Mouse (Mus musculus) neural tube, embryonic 12.5 days (tissue): Measurements from ENCODE around the gene Evx2. TPM values are rescaled to one million over a fixed set of nuclear protein-coding genes. Genes with fewer than 3 reads are reported as not detected.
A peak's percentile ranks its signal among the peaks of the same experiment; 100 is the strongest.

Source experiments
- ATAC-seq: fragments of 200-750 bp; cut with Nextera tagmentation; 2 replicates; pipeline ENCODE4 v1.8.0; 2017; ENCODE audit warnings: low read depth, mild to moderate bottlenecking, moderate TSS enrichment, moderate library complexity; ENCODE audit not compliant: low FRiP score
- H3K27ac ChIP-seq: fragments of 300-500 bp; sonication (generic); 2 replicates; pipeline ENCODE4 v1.5.1; 2016
- H3K27me3 ChIP-seq: fragments of 300-500 bp; sonication (generic); replicated peaks from 2 replicates; pipeline ENCODE4 v1.6.1; 2016; ENCODE audit warnings: mild to moderate bottlenecking
- H3K36me3 ChIP-seq: fragments of 300-500 bp; sonication (generic); 2 replicates; pipeline ENCODE4 v1.6.1; 2016; ENCODE audit warnings: mild to moderate bottlenecking
- H3K4me1 ChIP-seq: fragments of 300-500 bp; sonication (generic); 2 replicates; pipeline ENCODE4 v1.6.1; 2016
- H3K4me2 ChIP-seq: fragments of 300-500 bp; sonication (generic); replicated peaks from 2 replicates; pipeline ENCODE4 v1.6.1; 2016; ENCODE audit warnings: mild to moderate bottlenecking
- H3K4me3 ChIP-seq: fragments of 300-500 bp; sonication (generic); 2 replicates; pipeline ENCODE4 v1.5.1; 2016
- H3K9ac ChIP-seq: fragments of 300-500 bp; sonication (generic); 2 replicates; pipeline ENCODE4 v1.6.1; 2016; ENCODE audit warnings: mild to moderate bottlenecking
- H3K9me3 ChIP-seq: fragments of 300-500 bp; sonication (generic); 2 replicates; pipeline ENCODE4 v1.6.1; 2016; ENCODE audit warnings: mild to moderate bottlenecking
- WGBS: fragments of 180-500 bp; shearing (Covaris S2); methylation state at CpG from one replicate; pipeline ENCODE4 v1.1.7; 2016; 5-methylcytosine and 5-hydroxymethylcytosine counted together
- polyA plus RNA-seq: library from polyadenylated mRNA; unstranded; fragments of >200 nt; fragmentation: Nextera tagmentation; extraction: Ambion mirVana; gene quantifications from 2 replicates; pipeline ENCODE4 v1.2.1, GENCODE M21; 2016

The Evx2 gene
- polyA plus RNA-seq, 1 experiment from 2014 or later: 1.1 TPM

GRCm38 (mm10) chr2:74700546-74701112 lies 41.3 kb upstream of the Evx2 start:
- 3% methylated on average over 22 of the region's 22 CpGs for WGBS
- Histone ChIP-seq H3K9ac (peak overlapping the region; percentile 96), H3K4me2 (peak overlapping the region; percentile 75), H3K27ac (peak overlapping the region; percentile 57), H3K36me3 (no peaks in the 10 kb centered on the region), H3K4me3 (peak overlapping the region; percentile 54), H3K4me1 (peaks cover 41% of the 10 kb centered on the region), H3K27me3 (peaks cover 46% of the 10 kb centered on the region), H3K9me3 (no peaks in the 10 kb centered on the region)
- ATAC-seq: no peak

GRCm38 (mm10) chr2:74699664-74700545 lies 40.5 kb upstream of the Evx2 start:
- H3K4me2 ChIP-seq: peak overlapping the region; percentile 75
- H3K36me3 ChIP-seq: no peaks in the 10 kb centered on the region
- H3K4me1 ChIP-seq: peaks cover 41% of the 10 kb centered on the region
- H3K27me3 ChIP-seq: peaks cover 53% of the 10 kb centered on the region
- peak overlapping the region; percentile 96 for H3K9ac ChIP-seq
- ATAC-seq: no peak
- peak overlapping the region; percentile 54 for H3K4me3 ChIP-seq
- H3K9me3 ChIP-seq: no peaks in the 10 kb centered on the region
- H3K27ac ChIP-seq: peak overlapping the region; percentile 57
- 3% methylated on average over 23 of the region's 23 CpGs for WGBS

GRCm38 (mm10) chr2:74699053-74699430 lies 39.7 kb upstream of the Evx2 start:
- peak overlapping the region; percentile 54 for H3K4me3 ChIP-seq
- peaks cover 60% of the 10 kb centered on the region for H3K27me3 ChIP-seq
- H3K4me2 ChIP-seq: peak overlapping the region; percentile 75
- H3K9me3 ChIP-seq: no peaks in the 10 kb centered on the region
- peak overlapping the region; percentile 57; the same call in 1 of the 2 replicates for H3K27ac ChIP-seq
- H3K36me3 ChIP-seq: no peaks in the 10 kb centered on the region
- WGBS: under 1% methylated on average over 17 of the region's 17 CpGs
- H3K9ac ChIP-seq: peak overlapping the region; percentile 96
- ATAC-seq: no peak
- peaks cover 39% of the 10 kb centered on the region for H3K4me1 ChIP-seq

GRCm38 (mm10) chr2:74698201-74699052 lies 39.1 kb upstream of the Evx2 start:
- H3K4me2 ChIP-seq: peak overlapping the region; percentile 75
- under 1% methylated on average over 83 of the region's 86 CpGs for WGBS
- peak overlapping the region; percentile 96 for H3K9ac ChIP-seq
- peak overlapping the region; percentile 83; the same call in 1 of the 2 replicates for H3K27ac ChIP-seq
- H3K9me3 ChIP-seq: no peaks in the 10 kb centered on the region
- H3K4me1 ChIP-seq: peaks cover 33% of the 10 kb centered on the region
- H3K27me3 ChIP-seq: peaks cover 65% of the 10 kb centered on the region
- no peaks in the 10 kb centered on the region for H3K36me3 ChIP-seq
- peak overlapping the region; percentile 54 for H3K4me3 ChIP-seq
- ATAC-seq: 0 out of 2 replicates have a peak, but pooled peaks have one; percentile 25

- under 1% methylated on average over 43 of the region's 43 CpGs for WGBS
- Histone ChIP-seq H3K9me3 (no peaks in the 10 kb centered on the region), H3K27me3 (peaks cover 73% of the 10 kb centered on the region), H3K4me2 (peak within 1 kb of the TSS; percentile 75), H3K9ac (peak within 1 kb of the TSS; percentile 96), H3K4me1 (peaks cover 30% of the 10 kb centered on the region), H3K27ac (peak within 1 kb of the TSS; percentile 83), H3K36me3 (no peaks in the 10 kb centered on the region), H3K4me3 (peak within 1 kb of the TSS; percentile 54)
- peak; percentile 49 for ATAC-seq
Observed at GRCm38 (mm10) chr2:74697567-74698121, 38.3 kb upstream of the Evx2 start, which contains the start of gene Hoxd9. Gene Hoxd9 (plus strand): TSS chr2:74697727.

- Histone ChIP-seq H3K36me3 (no peaks in the 10 kb centered on the region), H3K4me2 (peak overlapping the region; percentile 75), H3K9ac (peak overlapping the region; percentile 96), H3K4me3 (peak overlapping the region; percentile 54), H3K4me1 (peaks cover 30% of the 10 kb centered on the region), H3K9me3 (no peaks in the 10 kb centered on the region), H3K27me3 (peaks cover 82% of the 10 kb centered on the region), H3K27ac (peak overlapping the region; percentile 83)
- no peak for ATAC-seq
- WGBS: 2% methylated on average over 34 of the region's 34 CpGs
Observed at GRCm38 (mm10) chr2:74696442-74697335, 37.3 kb upstream of the Evx2 start.

GRCm38 (mm10) chr2:74695813-74696430 lies 36.6 kb upstream of the Evx2 start:
- Histone ChIP-seq H3K4me3 (peak overlapping the region; percentile 54; the same call in 1 of the 2 replicates), H3K9ac (peak overlapping the region; percentile 96)

GRCm38 (mm10) chr2:74695383-74695782 lies 36.0 kb upstream of the Evx2 start:
- Histone ChIP-seq H3K4me3 (peak overlapping the region; percentile 11; the same call in 1 of the 2 replicates), H3K4me2 (peak overlapping the region; percentile 75), H3K27ac (no peak overlapping the region), H3K27me3 (peaks cover 81% of the 10 kb centered on the region), H3K36me3 (no peaks in the 10 kb centered on the region), H3K4me1 (peaks cover 23% of the 10 kb centered on the region), H3K9me3 (no peaks in the 10 kb centered on the region), H3K9ac (peak overlapping the region; percentile 18; the same call in 1 of the 2 replicates)
- ATAC-seq: no peak
- whole genome bisulfite sequencing: 15% methylated on average over 1 of the region's 1 CpGs

More at GRCm38 (mm10) chr2:74695813-74696430, 36.6 kb upstream of the Evx2 start:
- H3K4me2 ChIP-seq: peak overlapping the region; percentile 75
- H3K36me3 ChIP-seq: no peaks in the 10 kb centered on the region
- H3K27ac ChIP-seq: peak overlapping the region; percentile 83; the same call in 1 of the 2 replicates
- peaks cover 28% of the 10 kb centered on the region for H3K4me1 ChIP-seq
- H3K9me3 ChIP-seq: no peaks in the 10 kb centered on the region
- WGBS: 8% methylated on average over 7 of the region's 7 CpGs
- no peak for ATAC-seq
- H3K27me3 ChIP-seq: peaks cover 85% of the 10 kb centered on the region

- ATAC-seq: no peak
- Histone ChIP-seq H3K27ac (no peak overlapping the region), H3K9me3 (no peaks in the 10 kb centered on the region), H3K27me3 (peaks cover 79% of the 10 kb centered on the region), H3K4me1 (peaks cover 19% of the 10 kb centered on the region), H3K36me3 (no peaks in the 10 kb centered on the region), H3K9ac (peak overlapping the region; percentile 76), H3K4me2 (peak overlapping the region; percentile 75), H3K4me3 (peak overlapping the region; percentile 26)
- 1% methylated on average over 16 of the region's 16 CpGs for WGBS
Observed at GRCm38 (mm10) chr2:74694066-74694465, 34.7 kb upstream of the Evx2 start.

GRCm38 (mm10) chr2:74693432-74693827 lies 34.1 kb upstream of the Evx2 start:
- H3K9ac ChIP-seq: peak overlapping the region; percentile 76
- ATAC-seq: no peak

More at GRCm38 (mm10) chr2:74693432-74693827, 34.1 kb upstream of the Evx2 start:
- peak overlapping the region; percentile 42 for H3K4me3 ChIP-seq
- H3K27ac ChIP-seq: 0 out of 2 replicates have a peak overlapping the region, but pooled peaks have one; percentile 1
- H3K4me1 ChIP-seq: peaks cover 17% of the 10 kb centered on the region
- H3K9me3 ChIP-seq: no peaks in the 10 kb centered on the region
- H3K36me3 ChIP-seq: no peaks in the 10 kb centered on the region
- 6% methylated on average over 4 of the region's 4 CpGs for WGBS
- H3K4me2 ChIP-seq: peak overlapping the region; percentile 75
- H3K27me3 ChIP-seq: peaks cover 80% of the 10 kb centered on the region
